Mouse (Mus musculus) ES-E14 (cell line): Measurements from ENCODE around the gene Pou2f2. TPM values are rescaled to one million over a fixed set of nuclear protein-coding genes. Genes with fewer than 3 reads are reported as not detected.

ENCODE experiments used
- DNase-seq: peaks from one replicate; pipeline ENCODE4 v3.0.0-alpha.2; 2013; ENCODE audit warnings: low read depth, low spot score
- H3K27ac ChIP-seq: 2 replicates; pipeline ENCODE4 v1.5.1; 2012; ENCODE audit warnings: low read depth, mild to moderate bottlenecking, low read length, moderate library complexity, mixed read lengths; ENCODE audit not compliant: poor library complexity, insufficient read depth, severe bottlenecking
- H3K36me3 ChIP-seq: 2 replicates; pipeline ENCODE4 v1.6.1; 2012; ENCODE audit warnings: mild to moderate bottlenecking, low read length, moderate library complexity, mixed read lengths; ENCODE audit not compliant: control insufficient read depth, poor library complexity, insufficient read depth, severe bottlenecking
- H3K4me1 ChIP-seq, 2 experiments: fragments of 150-350 bp in 1 of 2; sonication (generic) in 1 of 2; 2 replicates each; pipeline ENCODE4 v1.6.1; 2012; ENCODE audit warnings: low read length in 2 of 2, mild to moderate bottlenecking in 1 of 2, mixed read lengths in 1 of 2; ENCODE audit not compliant: control insufficient read depth in 2 of 2, insufficient read depth in 2 of 2, poor library complexity in 1 of 2
- H3K4me3 ChIP-seq, 2 experiments: fragments of 150-350 bp in 1 of 2; sonication (generic) in 1 of 2; 2 replicates each; pipeline ENCODE4 v1.5.1; 2012; ENCODE audit warnings: low read length in 2 of 2, low read depth in 1 of 2, mild to moderate bottlenecking in 1 of 2, mixed read lengths in 1 of 2; ENCODE audit not compliant: insufficient read depth in 1 of 2, poor library complexity in 1 of 2, severe bottlenecking in 1 of 2
- H3K9ac ChIP-seq: 2 replicates; pipeline ENCODE4 v1.6.1; 2012; ENCODE audit warnings: low read depth, mild to moderate bottlenecking, low read length, mixed read lengths; ENCODE audit not compliant: poor library complexity, insufficient read depth, severe bottlenecking
- H3K9me3 ChIP-seq: fragments of 150-350 bp; sonication (generic); 2 replicates; pipeline ENCODE4 v1.6.1; 2012; ENCODE audit warnings: low read depth, mild to moderate bottlenecking, low read length; ENCODE audit not compliant: control insufficient read depth, insufficient read depth
- CHD2 ChIP-seq: IDR thresholded peaks from 2 replicates; pipeline ENCODE4 v1.6.1; 2014; ENCODE audit warnings: mild to moderate bottlenecking, low read depth, low read length, inconsistent platforms
- HCFC1 ChIP-seq: IDR thresholded peaks from 2 replicates; pipeline ENCODE4 v1.6.1; 2012; ENCODE audit warnings: low read length, inconsistent platforms, borderline replicate concordance; ENCODE audit not compliant: insufficient read depth
- MAFK ChIP-seq: IDR thresholded peaks from 2 replicates; pipeline ENCODE4 v1.6.1; 2014; ENCODE audit warnings: mild to moderate bottlenecking, low read depth, low read length, inconsistent platforms; ENCODE audit not compliant: insufficient read depth
- ZC3H11A ChIP-seq: IDR thresholded peaks from 2 replicates; pipeline ENCODE4 v1.6.1; 2012; ENCODE audit warnings: low read depth, mild to moderate bottlenecking, inconsistent platforms, low read length, borderline replicate concordance
- ZNF384 ChIP-seq: IDR thresholded peaks from 2 replicates; pipeline ENCODE4 v1.6.1; 2012; ENCODE audit warnings: low read depth, low read length, inconsistent platforms
- in situ Hi-C, 2 experiments: fragments of 600-800 bp; cut with MboI; formaldehyde crosslinking; loops; one replicate each; pipeline ENCODE4 v1.15.1; 2025; ENCODE audit warnings: low sequenced_read_pairs in 2 of 2, inconsistent platforms in 1 of 2; ENCODE audit not compliant: unreplicated experiment in 2 of 2
- total RNA-seq: library from RNA; depleted of rRNA; stranded (reverse); fragments of 300-350 nt; gene quantifications from 2 replicates; pipeline ENCODE4 v1.2.3, GENCODE M21; 2012

Pou2f2 gene
- total RNA-seq, 1 experiment, result 2.4 TPM

DNA sequence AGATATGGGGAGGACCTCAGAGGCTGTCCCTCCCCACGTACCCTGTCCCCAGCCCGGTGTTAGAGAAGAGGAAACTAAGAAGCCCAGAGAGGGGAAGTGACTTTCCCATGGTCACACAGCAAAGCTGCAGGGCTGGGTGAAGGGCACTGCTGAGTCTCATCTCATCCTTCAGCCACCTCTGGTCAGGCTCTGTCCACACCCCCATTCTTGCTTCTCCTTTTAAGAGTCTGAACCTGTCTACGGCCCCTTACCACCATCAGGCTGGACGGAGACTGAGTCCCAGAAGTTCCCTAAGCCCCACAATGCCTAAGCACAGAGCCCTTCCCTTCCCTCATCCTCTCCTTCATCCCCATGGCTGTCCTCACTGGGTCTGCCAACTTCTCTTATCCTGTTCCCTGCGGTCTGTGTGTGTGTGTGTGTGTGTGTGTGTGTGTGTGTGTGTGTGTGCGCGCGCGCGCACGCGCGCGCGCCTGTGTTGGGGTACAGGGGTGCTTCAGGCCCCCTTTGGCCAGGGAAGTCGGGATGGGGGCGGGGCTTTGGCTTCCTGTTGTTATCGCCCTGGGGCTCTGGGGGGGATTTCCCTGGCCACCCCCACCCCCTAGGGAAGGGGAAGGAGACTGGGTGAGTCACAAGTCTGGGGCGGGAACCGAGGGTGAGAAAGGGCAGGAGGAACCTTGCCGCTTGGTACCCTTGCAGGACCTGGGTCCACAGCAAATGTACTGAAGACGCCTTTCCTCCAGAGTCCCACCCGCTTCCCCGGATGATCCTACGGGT is 59.3 kb downstream of the Pou2f2 start:
- Histone ChIP-seq H3K36me3 (no peaks in the 10 kb centered on the region), H3K27ac (no peak overlapping the region), H3K4me1 (peaks cover 0 to 18% of the 10 kb centered on the region in 2 experiments; a peak in 2 of 4 replicates), H3K4me3 (peak overlapping the region in 1 of 2 experiments; percentile 24; a peak in 1 of 4 replicates), H3K9me3 (no peaks in the 10 kb centered on the region), H3K9ac (no peak overlapping the region)
- in situ Hi-C loops, result no loop called here
- DNase-seq, result no peak
- TF ChIP-seq HCFC1, result no peak
- TF ChIP-seq ZNF384, result no peak
- TF ChIP-seq CHD2, result no peak
- no peak for TF ChIP-seq MAFK
- no peak for TF ChIP-seq ZC3H11A

DNA sequence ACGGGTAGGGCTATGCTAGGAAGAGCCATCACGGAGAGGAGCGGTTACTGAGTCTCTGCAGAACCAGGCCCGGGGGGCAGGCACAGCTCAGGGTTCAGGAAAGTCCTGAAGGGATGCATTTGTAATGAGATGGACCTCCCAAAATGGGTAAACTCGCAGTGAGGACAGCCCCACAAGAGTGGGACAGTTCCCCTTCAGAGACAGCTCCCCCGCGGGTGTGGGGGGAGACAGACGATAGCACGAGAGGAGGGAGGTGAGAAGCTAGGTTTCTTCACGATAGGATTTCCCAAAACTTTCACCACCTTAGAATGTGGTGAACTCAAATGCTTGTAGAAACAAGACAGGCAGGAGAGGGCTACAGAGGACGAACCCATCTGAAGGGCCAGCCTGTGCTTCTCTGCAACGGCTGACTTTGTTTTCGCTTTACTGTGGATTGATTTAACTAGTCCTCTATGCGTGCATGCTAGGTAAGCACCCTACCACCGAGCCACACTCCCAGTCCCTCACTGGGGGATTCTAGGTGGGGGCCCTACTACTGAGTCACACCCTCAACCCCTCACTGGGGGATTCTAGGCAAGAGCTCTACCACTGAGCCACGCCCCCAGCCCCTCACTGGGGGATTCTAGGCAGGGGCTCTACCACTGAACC is 66.4 kb downstream of the Pou2f2 start:
- TF ChIP-seq MAFK (no peak), ZC3H11A (no peak), CHD2 (no peak), HCFC1 (no peak), ZNF384 (no peak)
- H3K4me1 ChIP-seq, result peaks cover 3 to 7% of the 10 kb centered on the region in 2 experiments; a peak in 2 of 4 replicates
- H3K36me3 ChIP-seq, result no peaks in the 10 kb centered on the region
- no peak overlapping the region for H3K27ac ChIP-seq
- in situ Hi-C loops, result no loop called here
- H3K9me3 ChIP-seq, result no peaks in the 10 kb centered on the region
- no peak overlapping the region for H3K4me3 ChIP-seq
- H3K9ac ChIP-seq, result no peak overlapping the region
- DNase-seq, result no peak

DNA sequence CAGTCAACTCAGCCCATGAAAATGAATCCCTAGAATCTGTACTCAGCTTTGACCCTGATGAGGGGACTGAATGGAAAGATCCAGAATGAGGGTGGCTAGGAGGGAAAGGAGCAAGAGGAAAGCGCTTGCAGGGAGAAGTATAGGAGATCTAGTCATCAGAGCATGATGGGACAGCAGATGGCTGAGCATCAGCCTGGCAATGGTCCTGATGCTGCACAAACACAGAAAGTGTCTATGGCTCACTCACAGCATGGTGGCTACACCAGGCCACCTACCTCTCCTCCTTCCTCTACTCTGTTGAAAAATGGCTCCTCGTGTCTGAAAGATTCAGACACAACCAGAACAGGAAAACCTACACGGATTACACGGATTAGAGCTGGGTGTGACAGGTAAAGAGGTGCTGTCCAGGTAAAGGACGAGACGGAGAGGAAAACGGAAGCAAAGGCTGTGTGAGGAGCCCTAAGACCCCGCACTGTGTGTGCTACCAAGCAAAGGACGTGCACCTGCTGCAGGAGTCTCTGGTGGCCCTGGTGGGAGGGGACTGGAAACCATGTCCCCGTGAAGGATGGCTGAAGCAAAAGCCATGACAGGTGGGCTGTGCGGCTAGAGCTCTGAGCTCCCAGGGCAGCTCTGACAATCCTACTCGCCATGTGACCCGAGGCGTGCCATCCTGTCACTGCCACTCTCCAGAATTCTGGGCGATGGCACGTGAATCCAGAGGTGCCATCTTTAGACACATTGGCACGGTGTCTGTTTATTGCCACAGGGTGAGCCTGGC is 67.2 kb downstream of the Pou2f2 start:
- DNase-seq, result no peak
- Histone ChIP-seq H3K9ac (no peak overlapping the region), H3K36me3 (no peaks in the 10 kb centered on the region), H3K4me1 (peaks cover 3 to 7% of the 10 kb centered on the region in 2 experiments; a peak in 2 of 4 replicates), H3K9me3 (no peaks in the 10 kb centered on the region), H3K27ac (no peak overlapping the region), H3K4me3 (no peak overlapping the region)
- no peak for TF ChIP-seq HCFC1
- in situ Hi-C loops, result no loop called here

DNA sequence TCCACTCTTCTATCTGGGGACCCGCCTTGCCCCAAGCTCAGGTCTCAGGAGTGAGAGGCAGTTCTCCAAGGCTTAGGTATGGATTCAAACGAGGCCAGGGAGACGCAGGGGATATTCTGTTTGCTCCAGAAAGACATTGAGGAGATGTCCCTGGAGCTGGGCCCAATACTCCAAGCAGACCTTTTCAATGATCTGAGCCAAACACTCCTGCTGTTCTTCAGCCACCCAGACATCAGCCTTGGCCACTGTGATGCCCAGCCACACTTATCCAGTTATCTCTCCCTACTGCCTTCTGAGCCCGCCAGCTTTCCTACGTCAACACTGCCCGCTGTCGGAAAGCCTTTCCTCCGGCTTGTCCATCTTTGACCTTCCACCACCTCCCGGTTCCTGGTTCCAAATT is 69.2 kb downstream of the Pou2f2 start:
- Histone ChIP-seq H3K4me1 (peaks cover 3 to 15% of the 10 kb centered on the region in 2 experiments; a peak in 3 of 4 replicates), H3K27ac (no peak overlapping the region), H3K9ac (no peak overlapping the region), H3K36me3 (no peaks in the 10 kb centered on the region), H3K9me3 (no peaks in the 10 kb centered on the region), H3K4me3 (peak overlapping the region in 1 of 2 experiments; percentile 26; a peak in 3 of 4 replicates)
- DNase-seq, result no peak
- TF ChIP-seq ZNF384, result no peak
- in situ Hi-C loops, result no loop called here
